In the genomic region with DNA sequence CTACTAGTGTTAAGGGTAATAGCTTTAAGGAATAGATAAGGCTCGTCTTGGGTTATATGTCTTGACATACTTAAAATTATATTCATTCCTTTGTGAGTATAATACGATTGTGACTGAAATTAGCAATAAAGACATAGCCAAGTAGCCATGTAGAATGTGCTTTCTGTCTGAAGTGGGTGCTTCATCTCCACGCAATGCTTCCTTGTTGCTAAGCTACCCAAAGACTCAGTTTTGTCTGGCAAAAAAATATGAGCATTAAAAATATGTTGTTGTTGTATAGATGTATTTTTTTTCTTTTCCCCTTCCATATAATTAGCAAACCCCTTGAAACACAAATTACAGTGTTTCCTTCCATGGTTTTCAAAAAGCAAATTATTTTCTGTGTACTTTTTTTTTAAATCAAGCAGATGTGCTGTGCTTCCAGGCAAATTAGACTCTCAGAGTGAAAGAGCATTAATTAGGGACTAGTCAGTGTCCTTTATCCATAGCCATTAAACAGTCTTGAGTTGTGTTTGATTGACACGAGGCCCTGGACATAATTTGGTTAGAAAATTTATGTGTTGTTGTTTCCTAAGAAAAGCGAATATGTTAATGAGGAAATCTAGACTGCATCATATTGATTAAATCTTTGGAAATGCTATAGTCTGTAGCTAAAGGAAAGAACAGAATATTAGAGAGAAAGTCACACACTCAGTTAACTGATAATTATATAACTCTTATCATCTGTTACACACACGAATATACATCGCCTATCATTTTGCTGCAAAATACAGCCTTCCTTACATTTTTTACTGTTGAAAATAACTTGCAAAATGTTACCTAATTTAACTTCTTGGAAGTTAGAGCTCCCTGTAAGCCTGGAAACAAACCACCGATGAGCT, we compare ENCODE assay signal across 17 mouse cellular contexts.
DNase-seq lines count a peak whose midpoint lies in the region; ATAC-seq and TF ChIP-seq lines count a peak whose summit lies in the region.
"Had no signal": no experiment of that assay in that cellular context is flagged by ENCODE, and none has a peak within 500 bp of the region (broad histone marks: within the 10 kb centered on the region; RNA-seq: fewer than 3 reads in every experiment).

No protein-coding gene starts in this region.

- H3K4me2 ChIP-seq in heart, embryonic 11.5 days: peak overlapping the region; percentile 64
- no peak overlapping the region for H3K4me2 ChIP-seq in forebrain, embryonic 16.5 days (ENCODE audit: low read length)
- H3K4me2 ChIP-seq: embryonic facial prominence, embryonic 12.5 days; hindbrain, embryonic 14.5 days; neural tube, embryonic 15.5 days had no signal

- H3K36me3 ChIP-seq in heart, embryonic 11.5 days (ENCODE audit: control insufficient read depth, insufficient read depth, low read length): no peaks in the 10 kb centered on the region; the same call in 1 of the 2 replicates
- no peaks in the 10 kb centered on the region for H3K36me3 ChIP-seq in liver, adult 2 months (ENCODE audit: control insufficient read depth, insufficient read depth, low read length)
- no peaks in the 10 kb centered on the region for H3K36me3 ChIP-seq in forebrain, embryonic 16.5 days (ENCODE audit: control insufficient read depth, insufficient read depth)
- no peaks in the 10 kb centered on the region for H3K36me3 ChIP-seq in thymus, adult 2 months (ENCODE audit: control insufficient read depth, insufficient read depth, low read length)
- H3K36me3 ChIP-seq: neural tube, embryonic 15.5 days had no signal

- DNase-seq in heart, postnatal 10 days: no peak
- peak; percentile 8 for DNase-seq in liver, adult 2 months (ENCODE audit: extremely low read depth, low read depth, low spot score)
- no peak for DNase-seq in liver
- no peak for DNase-seq in thymus, postnatal 4 days
- DNase-seq in thymus, adult 2 months: no peak
- DNase-seq: adrenal gland, postnatal 25 days; cerebellum, postnatal 36 days; gastrocnemius, postnatal 10 days; kidney, adult 18-20 months; kidney, postnatal 4 days had no signal

- no peak for ATAC-seq in heart, embryonic 11.5 days (replicated peaks; ENCODE audit: insufficient number of reproducible peaks, low FRiP score, low TSS enrichment)
- ATAC-seq in forebrain, embryonic 16.5 days: peak; percentile 81
- peak; percentile 6 for ATAC-seq in megakaryocyte-erythroid progenitor cell, adult 5-6 weeks (replicated peaks; ENCODE audit: low FRiP score, low TSS enrichment, poor library complexity, severe bottlenecking)

- peaks cover 3% of the 10 kb centered on the region; the same call in 1 of the 2 replicates for H3K79me2 ChIP-seq in liver, adult 2 months (ENCODE audit: control insufficient read depth, insufficient read depth, low read length)

- H3K9me3 ChIP-seq in heart, embryonic 11.5 days (replicated peaks; ENCODE audit: control insufficient read depth, low read length): no peaks in the 10 kb centered on the region
- H3K9me3 ChIP-seq in forebrain, embryonic 16.5 days (ENCODE audit: control insufficient read depth, low read length): no peaks in the 10 kb centered on the region
- H3K9me3 ChIP-seq: embryonic facial prominence, embryonic 12.5 days; megakaryocyte, embryonic 14.5 days; neural tube, embryonic 15.5 days had no signal

- WGBS in heart, embryonic 11.5 days (ENCODE audit: insufficient replicate concordance): 59% methylated on average over 8 of the region's 8 CpGs
- WGBS in liver, adult 2 months: 53% methylated on average over 8 of the region's 8 CpGs
- 21% methylated on average over 8 of the region's 8 CpGs for whole genome bisulfite sequencing in forebrain, embryonic 16.5 days
- 94% methylated on average over 8 of the region's 8 CpGs for WGBS in thymus, adult 2 months

- 0 out of 2 replicates have a peak overlapping the region, but pooled peaks have one; percentile 50 for H3K4me3 ChIP-seq in heart, embryonic 11.5 days (ENCODE audit: low read depth, low read length)
- H3K4me3 ChIP-seq in liver, adult 2 months (ENCODE audit: insufficient read depth, low read depth, low read length): no peak overlapping the region
- H3K4me3 ChIP-seq in forebrain, embryonic 16.5 days (replicated peaks; ENCODE audit: low read length): no peak overlapping the region
- H3K4me3 ChIP-seq in thymus, adult 2 months (ENCODE audit: control insufficient read depth, insufficient read depth, low read length): no peak overlapping the region
- H3K4me3 ChIP-seq: embryonic facial prominence, embryonic 12.5 days; megakaryocyte, embryonic 14.5 days; neural tube, embryonic 15.5 days had no signal

- intact Hi-C loops in heart, postnatal 10 days (cut with DNase I): no loop called here

- peaks cover 42% of the 10 kb centered on the region for H3K4me1 ChIP-seq in heart, embryonic 11.5 days (ENCODE audit: control insufficient read depth, insufficient read depth, low read length)
- peaks cover 4% of the 10 kb centered on the region for H3K4me1 ChIP-seq in liver, adult 2 months (ENCODE audit: control insufficient read depth, insufficient read depth, low read length)
- peaks cover 35% of the 10 kb centered on the region for H3K4me1 ChIP-seq in forebrain, embryonic 16.5 days (replicated peaks; ENCODE audit: control insufficient read depth, insufficient read depth, low read length)
- no peaks in the 10 kb centered on the region for H3K4me1 ChIP-seq in thymus, adult 2 months (replicated peaks; ENCODE audit: control insufficient read depth, insufficient read depth, low read length)
- H3K4me1 ChIP-seq: embryonic facial prominence, embryonic 12.5 days had no signal

- H3K27me3 ChIP-seq in heart, embryonic 11.5 days (ENCODE audit: control insufficient read depth, insufficient read depth, low read length): no peaks in the 10 kb centered on the region
- no peaks in the 10 kb centered on the region for H3K27me3 ChIP-seq in liver, adult 2 months (ENCODE audit: control insufficient read depth, insufficient read depth, low read length)
- no peaks in the 10 kb centered on the region for H3K27me3 ChIP-seq in forebrain, embryonic 16.5 days (replicated peaks; ENCODE audit: control insufficient read depth, insufficient read depth, low read length)
- no peaks in the 10 kb centered on the region for H3K27me3 ChIP-seq in thymus, adult 2 months (ENCODE audit: control insufficient read depth, insufficient read depth, low read length)
- H3K27me3 ChIP-seq: embryonic facial prominence, embryonic 12.5 days; megakaryocyte, embryonic 14.5 days; neural tube, embryonic 15.5 days had no signal

- peak overlapping the region; percentile 91 for H3K27ac ChIP-seq in heart, embryonic 11.5 days (ENCODE audit: low read depth, low read length)
- H3K27ac ChIP-seq in liver, adult 2 months (replicated peaks; ENCODE audit: insufficient read depth, low read depth, low read length): peak overlapping the region; percentile 49; the same call in 1 of the 2 replicates
- H3K27ac ChIP-seq in forebrain, embryonic 16.5 days (ENCODE audit: low read length): peak overlapping the region; percentile 70
- no peak overlapping the region for H3K27ac ChIP-seq in thymus, adult 2 months (ENCODE audit: control insufficient read depth, insufficient read depth, low read length)
- H3K27ac ChIP-seq: embryonic facial prominence, embryonic 12.5 days; hindbrain, embryonic 14.5 days; neural tube, embryonic 15.5 days had no signal

- no peak for TF ChIP-seq POLR2A in liver, adult 2 months (IDR thresholded peaks at IDR 0.05; ENCODE audit: extremely low read depth, insufficient read depth, low read length)
- no peak for TF ChIP-seq POLR2A in thymus, adult 2 months (IDR thresholded peaks at IDR 0.05; ENCODE audit: control insufficient read depth, extremely low read depth, insufficient read depth, low read length, poor library complexity)

- H3K9ac ChIP-seq in heart, embryonic 11.5 days (ENCODE audit: low read depth, low read length): no peak overlapping the region
- H3K9ac ChIP-seq in liver, adult 2 months (ENCODE audit: low read depth, low read length): no peak overlapping the region
- H3K9ac ChIP-seq in forebrain, embryonic 16.5 days (replicated peaks; ENCODE audit: low read depth, low read length): no peak overlapping the region
- H3K9ac ChIP-seq: embryonic facial prominence, embryonic 12.5 days; hindbrain, embryonic 14.5 days; neural tube, embryonic 15.5 days had no signal

- no peak for TF ChIP-seq CTCF in liver, adult 2 months (IDR thresholded peaks at IDR 0.05; ENCODE audit: low read depth, low read length)
- no peak for TF ChIP-seq CTCF in thymus, adult 2 months (IDR thresholded peaks at IDR 0.05; ENCODE audit: borderline replicate concordance, control insufficient read depth, extremely low read depth, insufficient read depth, low read length, poor library complexity)
